Mouse (Mus musculus) spleen, adult 2 months (tissue): Measurements from ENCODE around the gene Capn11.

Source experiments
- CTCF ChIP-seq: fragments of 200-500 bp; IDR thresholded peaks from 2 replicates; pipeline ENCODE4 v1.5.1; 2011; ENCODE audit warnings: mild to moderate bottlenecking, inconsistent platforms; ENCODE audit not compliant: insufficient read depth, insufficient read length, insufficient replicate concordance; ENCODE audit errors: extremely low read depth
- POLR2A ChIP-seq: fragments of 200-500 bp; IDR thresholded peaks from 2 replicates; pipeline ENCODE4 v1.6.1; 2011; ENCODE audit warnings: low read depth, low read length, inconsistent platforms

- no peak for TF ChIP-seq POLR2A
- no peak for TF ChIP-seq CTCF
These were observed 41.5 kb upstream of the Capn11 start for GRCm38 (mm10) chr17:45700496-45701235.
